Mouse (Mus musculus): ENCODE results near the gene Il34. TPM values are rescaled to one million over a fixed set of nuclear protein-coding genes. Genes with fewer than 3 reads are reported as not detected.

The Il34 gene
- polyA plus RNA-seq, 1 experiment from 2014 or later, result 2.7 TPM

DNA sequence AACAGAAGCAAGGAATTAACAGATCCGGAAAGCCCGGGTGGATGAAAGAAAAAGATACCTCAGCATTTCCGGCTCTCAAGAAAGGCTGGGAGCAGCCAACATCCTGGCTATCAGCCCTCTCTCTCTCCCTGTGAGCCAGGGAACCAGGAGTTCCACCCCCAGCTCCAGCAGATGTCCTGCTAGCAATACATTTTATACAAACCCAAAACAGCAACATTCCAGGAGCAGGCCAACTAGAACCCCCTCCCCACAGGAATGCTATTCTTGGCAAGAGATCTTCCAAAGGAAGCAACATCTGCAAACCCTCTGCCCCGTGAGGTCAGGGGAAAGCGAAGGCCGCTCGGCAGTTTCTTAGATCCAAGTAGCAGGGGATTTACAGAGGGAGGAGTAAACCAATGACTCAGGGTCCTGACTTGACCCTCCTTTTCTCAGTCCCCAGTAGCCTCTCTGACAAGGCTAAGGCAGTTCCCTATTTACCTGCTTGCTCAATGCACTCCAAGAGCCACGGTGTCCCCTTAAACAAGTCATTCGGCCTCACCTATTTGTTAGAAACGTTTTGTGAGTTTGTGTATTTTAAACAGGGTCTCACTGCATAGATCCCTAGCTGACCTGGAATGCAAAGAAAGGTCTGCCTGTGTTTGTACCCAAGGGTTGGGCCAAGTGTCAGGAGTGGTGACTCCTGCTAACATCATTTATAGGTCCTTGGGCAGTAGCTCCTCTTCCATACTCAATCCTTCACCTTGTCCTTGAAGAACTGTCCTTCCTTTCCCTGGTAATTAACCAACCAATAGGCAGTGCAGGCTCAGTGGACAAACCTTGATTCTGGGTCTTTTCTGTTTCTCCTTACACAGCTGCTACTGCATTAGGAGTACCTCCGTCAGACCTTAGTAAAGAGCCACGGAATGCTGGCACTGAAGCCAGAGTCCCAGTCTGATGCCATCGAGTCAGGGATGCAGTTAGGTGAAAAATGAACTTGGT is 3.1 kb upstream of the Il34 start:
- Histone ChIP-seq H3K36me3 (peaks cover 55% of the 10 kb centered on the region), H3K4me1 (replicated peaks) (no peaks in the 10 kb centered on the region), H3K9ac (replicated peaks) (no peak overlapping the region), H3K27ac (no peak overlapping the region), H3K4me2 (replicated peaks) (no peak overlapping the region), H3K9me3 (no peaks in the 10 kb centered on the region), H3K27me3 (no peaks in the 10 kb centered on the region), H3K4me3 (replicated peaks) (no peak overlapping the region)
- no peak for ATAC-seq
- 71% methylated on average over 13 of the region's 13 CpGs for WGBS

DNA sequence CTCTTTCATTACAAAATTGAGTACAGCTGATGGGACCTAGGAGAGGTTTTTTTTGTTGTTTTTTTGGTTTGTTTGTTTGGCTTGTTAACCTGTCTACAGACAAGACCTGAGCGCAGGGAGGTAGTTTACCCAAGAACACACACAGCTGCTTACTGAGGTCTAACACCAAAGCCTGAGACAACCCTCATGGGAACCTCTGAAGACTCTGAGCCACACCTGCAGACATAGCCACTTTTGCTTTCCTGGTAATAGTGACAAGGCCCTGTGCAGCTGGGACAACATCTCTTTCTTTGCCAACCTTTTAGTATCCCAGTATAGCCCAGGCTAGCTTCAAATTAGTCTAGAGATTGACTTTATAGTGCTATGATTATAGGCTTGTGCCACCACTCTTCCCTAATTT is 422 bp upstream of the Il34 start:
- Histone ChIP-seq H3K27me3 (no peaks in the 10 kb centered on the region), H3K4me1 (replicated peaks) (no peaks in the 10 kb centered on the region), H3K4me2 (replicated peaks) (no peak overlapping the region), H3K36me3 (peaks cover 28% of the 10 kb centered on the region), H3K27ac (no peak overlapping the region), H3K9me3 (no peaks in the 10 kb centered on the region), H3K9ac (replicated peaks) (no peak overlapping the region), H3K4me3 (replicated peaks) (no peak overlapping the region)
- no peak for ATAC-seq
- WGBS, result 100% methylated on average over 1 of the region's 1 CpGs

DNA sequence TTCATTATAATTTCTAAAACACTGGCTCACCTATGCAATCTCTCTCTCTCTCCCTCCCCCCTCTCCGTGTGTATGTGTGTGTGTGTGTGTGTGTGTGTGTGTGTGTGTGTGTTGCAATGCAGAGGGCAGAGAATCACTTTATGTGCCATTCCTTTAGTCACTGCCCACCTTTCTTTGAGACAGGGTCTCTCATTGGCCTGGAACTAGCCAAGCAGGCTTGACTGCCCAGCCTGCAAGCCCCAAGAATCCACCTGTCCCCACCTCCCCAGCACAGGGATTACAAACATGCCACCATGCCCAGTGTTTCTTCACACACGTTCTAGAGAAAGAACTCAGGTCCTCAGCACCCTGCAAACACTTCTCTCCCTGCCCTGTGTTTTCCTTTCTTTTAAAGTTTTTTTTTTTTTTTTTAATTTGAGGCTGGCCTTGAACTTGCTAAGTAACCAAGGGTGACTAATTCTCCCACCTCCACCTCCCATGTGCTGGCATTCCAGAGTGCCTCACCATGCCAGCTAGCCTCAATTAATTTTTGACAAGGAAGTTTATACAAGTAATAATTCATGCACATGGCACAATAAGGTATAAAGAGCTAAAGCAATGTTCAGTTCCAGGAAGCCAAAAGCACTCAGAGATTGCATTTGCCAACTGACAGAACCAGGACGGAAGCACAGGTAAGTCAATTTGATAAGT is 754 bp downstream of the Il34 start:
- Histone ChIP-seq H3K4me3 (replicated peaks) (no peak overlapping the region), H3K36me3 (peaks cover 17% of the 10 kb centered on the region), H3K4me1 (replicated peaks) (no peaks in the 10 kb centered on the region), H3K27me3 (no peaks in the 10 kb centered on the region), H3K9me3 (no peaks in the 10 kb centered on the region), H3K27ac (no peak overlapping the region), H3K4me2 (replicated peaks) (no peak overlapping the region), H3K9ac (replicated peaks) (no peak overlapping the region)
- ATAC-seq, result no peak
- WGBS, result 70% methylated on average over 3 of the region's 3 CpGs

DNA sequence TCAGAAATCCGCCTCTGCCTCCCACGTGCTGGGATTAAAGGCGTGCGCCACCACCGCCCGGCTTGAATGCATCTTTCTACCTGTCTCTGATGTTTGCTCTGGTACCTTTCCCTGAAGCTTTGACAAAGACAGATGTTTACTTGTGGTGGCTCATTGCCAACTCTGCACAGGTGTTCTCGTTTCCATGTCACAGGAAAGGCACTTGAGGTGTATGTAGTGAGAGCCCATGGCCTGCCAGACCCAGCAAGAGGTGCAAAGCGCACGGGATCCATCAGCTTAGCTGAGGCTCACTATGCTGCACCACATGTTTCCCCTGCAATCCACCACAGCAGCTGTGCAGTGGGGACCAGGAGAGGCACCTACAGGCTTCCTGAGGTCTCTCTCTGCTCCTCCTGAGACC is 1.9 kb downstream of the Il34 start:
- Histone ChIP-seq H3K4me1 (replicated peaks) (no peaks in the 10 kb centered on the region), H3K4me2 (replicated peaks) (no peak overlapping the region), H3K9me3 (no peaks in the 10 kb centered on the region), H3K9ac (replicated peaks) (no peak overlapping the region), H3K27ac (no peak overlapping the region), H3K27me3 (no peaks in the 10 kb centered on the region), H3K36me3 (peaks cover 6% of the 10 kb centered on the region), H3K4me3 (replicated peaks) (no peak overlapping the region)
- no peak for ATAC-seq
- 92% methylated on average over 9 of the region's 9 CpGs for WGBS

DNA sequence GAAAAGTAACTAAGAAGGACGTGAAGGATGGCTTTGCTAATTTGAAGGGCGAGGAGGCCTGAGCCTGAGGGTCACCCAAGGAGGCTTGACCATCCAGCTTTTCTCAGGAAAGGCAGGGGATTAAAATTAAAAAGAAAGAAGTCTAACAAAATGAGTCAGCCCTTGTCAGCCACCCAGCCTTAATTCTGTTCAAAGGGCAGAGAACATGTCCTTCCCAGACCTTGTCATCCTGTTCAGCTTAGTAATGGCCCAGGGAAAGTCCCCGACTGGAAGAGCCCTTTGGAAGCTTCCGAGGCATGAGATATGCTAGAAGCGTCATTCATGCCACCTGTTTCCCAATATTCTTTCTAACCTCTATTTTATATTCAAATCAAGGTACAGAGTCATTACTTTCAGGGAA is 2.7 kb downstream of the Il34 start:
- H3K4me3 ChIP-seq (replicated peaks), result no peak overlapping the region
- no peaks in the 10 kb centered on the region for H3K27me3 ChIP-seq
- no peak overlapping the region for H3K9ac ChIP-seq (replicated peaks)
- 77% methylated on average over 5 of the region's 5 CpGs for WGBS
- H3K27ac ChIP-seq, result no peak overlapping the region
- no peaks in the 10 kb centered on the region for H3K4me1 ChIP-seq (replicated peaks)
- H3K36me3 ChIP-seq, result no peaks in the 10 kb centered on the region
- H3K4me2 ChIP-seq (replicated peaks), result no peak overlapping the region
- H3K9me3 ChIP-seq, result no peaks in the 10 kb centered on the region
- ATAC-seq, result no peak

DNA sequence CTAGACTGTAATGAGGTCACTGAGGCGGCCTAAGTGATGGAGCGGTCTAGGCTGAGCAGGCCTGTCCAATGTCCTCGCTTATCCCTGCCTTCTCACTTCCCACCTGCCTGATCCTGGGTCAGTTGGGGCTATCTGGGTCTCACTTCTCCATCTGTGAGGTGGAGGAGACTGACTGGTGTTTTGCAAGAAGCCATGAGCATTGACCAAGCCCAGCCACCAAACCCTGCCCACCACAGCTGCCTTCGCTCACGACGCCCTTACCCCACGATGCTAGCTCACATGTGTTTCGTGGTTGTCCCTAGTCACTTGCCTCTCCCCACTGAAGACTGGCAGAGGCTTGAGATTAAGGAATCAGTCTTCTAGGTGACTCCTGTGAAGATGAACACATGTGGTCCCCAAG is 8.6 kb downstream of the Il34 start:
- no peaks in the 10 kb centered on the region for H3K36me3 ChIP-seq
- no peaks in the 10 kb centered on the region for H3K4me1 ChIP-seq (replicated peaks)
- no peak overlapping the region for H3K27ac ChIP-seq
- whole genome bisulfite sequencing, result 93% methylated on average over 8 of the region's 8 CpGs
- no peaks in the 10 kb centered on the region for H3K27me3 ChIP-seq
- H3K4me3 ChIP-seq (replicated peaks), result no peak overlapping the region
- H3K4me2 ChIP-seq (replicated peaks), result no peak overlapping the region
- no peak for ATAC-seq
- no peak overlapping the region for H3K9ac ChIP-seq (replicated peaks)
- H3K9me3 ChIP-seq, result no peaks in the 10 kb centered on the region

DNA sequence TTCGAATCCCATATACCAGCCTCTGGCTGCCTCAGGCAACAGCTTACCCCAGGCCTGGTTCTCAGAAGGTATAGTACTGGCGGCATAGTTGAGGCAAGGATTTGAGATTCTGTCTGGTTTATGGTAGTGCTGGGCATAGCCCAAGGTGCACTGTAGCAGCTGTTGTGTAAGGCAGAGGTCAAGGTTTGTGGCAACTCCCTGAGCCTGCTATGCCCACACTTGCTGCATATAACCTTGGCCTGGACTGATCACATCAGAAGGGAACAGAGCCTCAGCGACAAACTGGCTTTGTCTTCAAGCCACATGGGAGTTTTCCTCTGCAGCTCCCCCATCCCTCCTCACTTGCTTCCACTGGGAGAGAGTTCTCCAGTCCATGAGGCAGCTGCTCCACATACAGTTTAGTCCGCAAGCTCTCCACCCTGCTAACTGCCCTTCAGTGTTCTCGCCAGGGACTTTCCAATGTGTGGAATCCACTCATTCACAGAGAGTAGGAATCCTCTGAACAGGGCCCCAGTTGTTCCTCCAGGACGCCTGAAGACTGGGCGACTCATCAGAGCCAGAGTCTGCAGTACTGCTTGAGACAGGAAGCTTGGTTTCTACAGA is 11.3 kb downstream of the Il34 start:
- ATAC-seq, result no peak

DNA sequence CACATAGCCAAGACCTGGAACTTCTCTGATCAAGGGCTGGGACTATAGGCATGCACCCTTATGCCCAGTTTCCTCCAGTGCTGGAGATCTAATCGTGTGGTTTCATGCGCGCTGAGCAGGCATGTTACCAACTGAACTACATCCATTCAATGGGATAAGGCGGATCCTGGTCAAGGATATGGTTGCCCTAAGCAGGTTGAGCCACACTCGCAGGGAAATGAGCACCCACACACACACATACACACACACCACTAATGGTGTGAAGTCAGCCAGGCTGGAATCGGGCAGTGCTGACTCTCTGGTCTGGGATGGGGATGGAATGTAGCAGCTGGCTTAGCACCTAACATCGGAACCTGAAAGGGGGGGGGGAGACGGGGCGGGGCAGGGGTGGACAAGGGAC is 11.8 kb downstream of the Il34 start:
- Histone ChIP-seq H3K4me2 (replicated peaks) (no peak overlapping the region), H3K27me3 (no peaks in the 10 kb centered on the region), H3K9me3 (no peaks in the 10 kb centered on the region), H3K4me3 (replicated peaks) (no peak overlapping the region), H3K36me3 (no peaks in the 10 kb centered on the region), H3K4me1 (replicated peaks) (no peaks in the 10 kb centered on the region), H3K9ac (replicated peaks) (no peak overlapping the region), H3K27ac (no peak overlapping the region)
- ATAC-seq, result no peak
- 98% methylated on average over 9 of the region's 9 CpGs for WGBS

More for the DNA sequence above, 11.3 kb downstream of the Il34 start:
- Histone ChIP-seq H3K4me3 (replicated peaks) (no peak overlapping the region), H3K9me3 (no peaks in the 10 kb centered on the region), H3K4me2 (replicated peaks) (no peak overlapping the region), H3K27ac (no peak overlapping the region), H3K27me3 (no peaks in the 10 kb centered on the region), H3K9ac (replicated peaks) (no peak overlapping the region), H3K4me1 (replicated peaks) (no peaks in the 10 kb centered on the region), H3K36me3 (no peaks in the 10 kb centered on the region)
- 91% methylated on average over 7 of the region's 7 CpGs for WGBS

DNA sequence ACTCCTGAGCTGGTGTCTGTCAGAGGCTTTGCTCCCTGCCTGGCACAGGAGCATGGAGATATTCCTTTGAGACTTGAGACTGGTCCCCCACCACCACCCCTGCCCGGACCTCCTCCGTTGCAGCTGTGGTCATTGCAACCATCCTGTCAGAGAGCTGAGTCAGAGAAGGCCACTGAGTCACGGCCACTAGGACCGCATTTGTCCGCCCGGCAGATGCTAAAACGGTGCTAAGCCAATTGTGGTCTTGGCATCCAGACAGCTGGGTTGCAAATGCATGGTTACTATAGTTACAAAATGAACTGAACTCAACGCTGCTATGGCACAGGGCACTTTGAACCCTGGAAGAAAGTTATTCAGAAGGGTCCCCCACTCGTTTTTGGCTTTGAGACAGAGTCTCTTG is 12.2 kb downstream of the Il34 start:
- no peak overlapping the region for H3K4me3 ChIP-seq (replicated peaks)
- H3K9ac ChIP-seq (replicated peaks), result no peak overlapping the region
- H3K4me2 ChIP-seq (replicated peaks), result no peak overlapping the region
- no peaks in the 10 kb centered on the region for H3K4me1 ChIP-seq (replicated peaks)
- no peaks in the 10 kb centered on the region for H3K9me3 ChIP-seq
- ATAC-seq, result no peak
- WGBS, result 77% methylated on average over 9 of the region's 9 CpGs
- H3K27ac ChIP-seq, result no peak overlapping the region
- no peaks in the 10 kb centered on the region for H3K36me3 ChIP-seq
- no peaks in the 10 kb centered on the region for H3K27me3 ChIP-seq

DNA sequence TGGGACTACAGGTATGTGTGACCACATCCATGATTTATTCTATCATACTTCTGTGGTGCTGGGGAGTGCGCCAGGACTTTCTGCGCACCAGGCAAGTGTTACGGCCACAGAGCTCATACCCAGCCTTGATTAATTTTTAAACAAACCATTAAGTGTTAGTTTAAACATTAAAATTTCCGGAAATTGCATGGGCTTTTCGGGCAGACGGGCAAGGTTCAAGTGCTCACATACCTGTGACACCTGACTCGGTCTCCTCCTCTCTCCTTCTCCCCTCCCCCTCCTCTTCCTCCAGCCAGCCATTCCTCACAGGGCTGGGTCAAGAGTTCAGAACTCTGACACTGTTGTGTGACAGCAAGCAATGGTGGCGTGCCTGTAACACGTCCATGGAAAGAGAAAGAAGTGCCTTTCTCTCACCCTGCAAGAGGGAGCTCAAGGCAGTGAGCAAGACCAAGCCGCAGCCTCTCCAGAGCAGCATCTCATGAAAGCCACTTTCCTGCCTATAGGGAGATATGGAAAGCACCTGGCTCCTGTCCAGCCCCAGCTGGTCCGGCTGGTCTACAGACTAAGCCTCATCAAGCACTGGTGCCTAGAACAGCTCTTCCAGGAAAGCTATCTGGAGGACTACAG is 13.0 kb downstream of the Il34 start:
- 84% methylated on average over 11 of the region's 11 CpGs for WGBS
- Histone ChIP-seq H3K27me3 (no peaks in the 10 kb centered on the region), H3K9ac (replicated peaks) (no peak overlapping the region), H3K36me3 (no peaks in the 10 kb centered on the region), H3K27ac (no peak overlapping the region), H3K4me2 (replicated peaks) (no peak overlapping the region), H3K4me1 (replicated peaks) (no peaks in the 10 kb centered on the region), H3K9me3 (no peaks in the 10 kb centered on the region), H3K4me3 (replicated peaks) (no peak overlapping the region)
- ATAC-seq, result no peak

DNA sequence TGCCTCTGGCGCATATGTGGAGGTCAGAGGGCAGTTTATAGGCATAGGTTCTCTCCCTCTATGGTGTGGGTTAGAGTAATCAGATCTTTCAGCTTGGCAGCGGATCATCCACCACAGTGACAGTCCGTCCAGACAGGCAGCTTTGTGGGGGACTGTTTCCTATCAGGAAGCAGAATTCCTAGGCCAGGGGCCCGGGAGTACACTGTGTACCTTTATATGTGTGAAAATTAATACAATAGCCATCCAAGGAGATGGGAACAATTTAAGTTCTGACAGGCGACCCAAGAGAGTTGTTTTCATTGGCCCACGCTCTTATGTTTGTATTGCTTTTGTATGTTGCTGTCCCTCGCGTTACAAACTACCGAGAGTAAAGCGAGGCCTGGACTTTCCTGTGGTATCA is 14.6 kb downstream of the Il34 start:
- Histone ChIP-seq H3K4me1 (replicated peaks) (no peaks in the 10 kb centered on the region), H3K9me3 (no peaks in the 10 kb centered on the region), H3K27ac (no peak overlapping the region), H3K27me3 (no peaks in the 10 kb centered on the region), H3K4me3 (replicated peaks) (no peak overlapping the region), H3K36me3 (no peaks in the 10 kb centered on the region), H3K4me2 (replicated peaks) (no peak overlapping the region), H3K9ac (replicated peaks) (no peak overlapping the region)
- no peak for ATAC-seq
- 82% methylated on average over 10 of the region's 10 CpGs for WGBS

DNA sequence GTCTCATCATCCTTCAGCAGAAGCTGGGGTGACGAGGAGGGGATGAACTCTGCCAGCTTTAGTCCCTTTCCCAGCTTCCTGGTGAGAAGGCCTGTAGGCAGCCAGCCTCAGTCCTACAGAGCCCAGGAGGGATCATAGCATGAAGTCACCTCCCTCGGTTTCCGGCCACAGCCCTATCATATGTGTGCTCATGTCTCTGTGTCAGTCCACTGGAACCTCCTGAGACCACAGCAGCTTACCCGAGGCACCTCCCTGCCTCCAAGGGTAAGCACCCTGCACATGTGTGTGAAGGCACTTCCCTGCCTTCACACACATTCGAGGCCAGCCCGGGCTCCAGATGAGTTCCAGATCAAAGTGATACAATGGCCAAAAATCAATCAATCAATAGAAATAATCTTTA is 15.5 kb downstream of the Il34 start:
- Histone ChIP-seq H3K36me3 (no peaks in the 10 kb centered on the region), H3K9me3 (no peaks in the 10 kb centered on the region), H3K9ac (replicated peaks) (no peak overlapping the region), H3K4me1 (replicated peaks) (no peaks in the 10 kb centered on the region), H3K4me3 (replicated peaks) (no peak overlapping the region), H3K27ac (no peak overlapping the region), H3K27me3 (no peaks in the 10 kb centered on the region), H3K4me2 (replicated peaks) (no peak overlapping the region)
- no peak for ATAC-seq
- WGBS, result 76% methylated on average over 6 of the region's 6 CpGs
